Mouse (Mus musculus) myocyte (in vitro differentiated cells): ENCODE results near the gene Gpr176. TPM values are rescaled to one million over a fixed set of nuclear protein-coding genes. Genes with fewer than 3 reads are reported as not detected.

ENCODE experiments used
- H3K27me3 ChIP-seq: one replicate; pipeline ENCODE4 v1.6.1; 2011; ENCODE audit not compliant: control insufficient read depth, insufficient read depth, insufficient read length
- H3K36me3 ChIP-seq: one replicate; pipeline ENCODE4 v1.6.1; 2011; ENCODE audit not compliant: control insufficient read depth, insufficient read depth
- H3K4me2 ChIP-seq: one replicate; pipeline ENCODE4 v1.6.1; 2011; ENCODE audit warnings: low read depth, control low read depth
- H3K4me3 ChIP-seq: one replicate; pipeline ENCODE4 v1.5.1; 2011; ENCODE audit warnings: mild to moderate bottlenecking, control low read depth, moderate library complexity
- H3K79me2 ChIP-seq: one replicate; pipeline ENCODE4 v1.6.1; 2011; ENCODE audit not compliant: control insufficient read depth, insufficient read depth
- H3ac ChIP-seq: one replicate; pipeline ENCODE4 v1.6.1; 2011; ENCODE audit not compliant: control insufficient read depth, insufficient read length
- CEBPB ChIP-seq: IDR thresholded peaks from 2 replicates; pipeline ENCODE4 v1.6.1; 2011; ENCODE audit warnings: mild to moderate bottlenecking, moderate library complexity; ENCODE audit not compliant: poor library complexity, insufficient read depth, severe bottlenecking
- E2F4 ChIP-seq: IDR thresholded peaks from one replicate; pipeline ENCODE4 v1.6.1; 2011; ENCODE audit warnings: mild to moderate bottlenecking, control low read depth, moderate library complexity; ENCODE audit not compliant: insufficient read depth
- MAX ChIP-seq: IDR thresholded peaks from one replicate; pipeline ENCODE4 v1.6.1; 2011; ENCODE audit warnings: low read depth, mild to moderate bottlenecking, control low read depth
- MYOD1 ChIP-seq, 3 experiments: IDR thresholded peaks; one replicate each; pipeline ENCODE4 v1.6.1; 2011; ENCODE audit warnings: control low read depth in 2 of 3, low read depth in 2 of 3, mild to moderate bottlenecking in 2 of 3, moderate library complexity in 1 of 3; ENCODE audit not compliant: insufficient read length in 2 of 3, control insufficient read depth in 1 of 3
- MYOG ChIP-seq, 3 experiments: IDR thresholded peaks; one replicate each; pipeline ENCODE4 v1.6.1; 2011; ENCODE audit warnings: control low read depth in 2 of 3, low read depth in 2 of 3, mild to moderate bottlenecking in 2 of 3; ENCODE audit not compliant: insufficient read length in 2 of 3, control insufficient read depth in 1 of 3, insufficient read depth in 1 of 3
- POLR2A ChIP-seq: IDR thresholded peaks from one replicate; pipeline ENCODE4 v1.6.1; 2011; ENCODE audit warnings: low read depth, mild to moderate bottlenecking, control low read depth, moderate library complexity; ENCODE audit not compliant: insufficient read length
- POLR2AphosphoS2 ChIP-seq: IDR thresholded peaks from one replicate; pipeline ENCODE4 v1.6.1; 2011; ENCODE audit warnings: low read depth, control low read depth; ENCODE audit not compliant: insufficient read length
- REST ChIP-seq: IDR thresholded peaks from one replicate; pipeline ENCODE4 v1.6.1; 2011; ENCODE audit warnings: mild to moderate bottlenecking, control low read depth, moderate library complexity; ENCODE audit not compliant: insufficient read depth, insufficient read length
- SRF ChIP-seq: IDR thresholded peaks from one replicate; pipeline ENCODE4 v1.6.1; 2011; ENCODE audit warnings: low read depth; ENCODE audit not compliant: control insufficient read depth, insufficient read length
- TCF12 ChIP-seq: IDR thresholded peaks from one replicate; pipeline ENCODE4 v1.6.1; 2011; ENCODE audit warnings: mild to moderate bottlenecking, control low read depth; ENCODE audit not compliant: poor library complexity, insufficient read depth, severe bottlenecking
- TCF3 ChIP-seq: IDR thresholded peaks from one replicate; pipeline ENCODE4 v1.6.1; 2011; ENCODE audit warnings: low read depth, control low read depth; ENCODE audit not compliant: insufficient read length
- USF1 ChIP-seq: IDR thresholded peaks from one replicate; pipeline ENCODE4 v1.6.1; 2011; ENCODE audit warnings: low read depth, mild to moderate bottlenecking, control low read depth, moderate library complexity
- polyA plus RNA-seq: library from polyadenylated mRNA; unstranded; fragments of >200 nt; fragmentation: generic; extraction: Trizol; gene quantifications from one replicate; pipeline ENCODE4 v1.2.1, GENCODE M21; 2012; ENCODE audit warnings: missing spikeins

Gpr176 gene
- polyA plus RNA-seq, 1 experiment: 1.5 TPM

- Histone ChIP-seq H3K4me3 (no peak overlapping the region), H3ac (no peak overlapping the region), H3K4me2 (no peak overlapping the region), H3K36me3 (peaks cover 6% of the 10 kb centered on the region), H3K79me2 (no peaks in the 10 kb centered on the region), H3K27me3 (no peaks in the 10 kb centered on the region)
- TF ChIP-seq TCF3: no peak
Observed at GRCm38 (mm10) chr2:118404336-118404735, 31.1 kb upstream of the Gpr176 start.

GRCm38 (mm10) chr2:118401834-118402727, 28.9 kb upstream of the Gpr176 start:
- no peak for TF ChIP-seq TCF12
- no peak for TF ChIP-seq MAX
- no peak for TF ChIP-seq MYOD1 (IDR thresholded peaks at IDR 0.05; ENCODE audit: control insufficient read depth in 1 of 3, insufficient read length in 2 of 3, low read depth in 2 of 3)
- TF ChIP-seq POLR2AphosphoS2: no peak
- TF ChIP-seq USF1: no peak
- TF ChIP-seq MYOG (IDR thresholded peaks at IDR 0.05; ENCODE audit: control insufficient read depth in 1 of 3, insufficient read depth in 1 of 3, insufficient read length in 2 of 3, low read depth in 2 of 3): no peak
- TF ChIP-seq E2F4: no peak
- TF ChIP-seq SRF: no peak
- no peak for TF ChIP-seq POLR2A
- no peak for TF ChIP-seq CEBPB
- no peak for TF ChIP-seq TCF3
- TF ChIP-seq REST: no peak
- no peak overlapping the region for H3K4me2 ChIP-seq
- H3K79me2 ChIP-seq: no peaks in the 10 kb centered on the region
- no peaks in the 10 kb centered on the region for H3K27me3 ChIP-seq
- peaks cover 6% of the 10 kb centered on the region for H3K36me3 ChIP-seq
- H3ac ChIP-seq: no peak overlapping the region
- H3K4me3 ChIP-seq: no peak overlapping the region

GRCm38 (mm10) chr2:118399751-118400150, 26.5 kb upstream of the Gpr176 start:
- no peak overlapping the region for H3K4me3 ChIP-seq
- no peak overlapping the region for H3K4me2 ChIP-seq
- TF ChIP-seq TCF3 (no peak), MYOD1 (IDR thresholded peaks at IDR 0.05; ENCODE audit: control insufficient read depth in 1 of 3, insufficient read length in 2 of 3, low read depth in 2 of 3) (no peak), POLR2AphosphoS2 (no peak), SRF (no peak), MYOG (IDR thresholded peaks at IDR 0.05; ENCODE audit: control insufficient read depth in 1 of 3, insufficient read depth in 1 of 3, insufficient read length in 2 of 3, low read depth in 2 of 3) (no peak), REST (no peak), MAX (no peak)
- H3K79me2 ChIP-seq: peaks cover 8% of the 10 kb centered on the region
- no peak overlapping the region for H3ac ChIP-seq
- peaks cover 6% of the 10 kb centered on the region for H3K36me3 ChIP-seq
- no peaks in the 10 kb centered on the region for H3K27me3 ChIP-seq

GRCm38 (mm10) chr2:118391201-118391600, 18.0 kb upstream of the Gpr176 start:
- H3K4me2 ChIP-seq: no peak overlapping the region
- TF ChIP-seq POLR2AphosphoS2 (no peak), MYOG (IDR thresholded peaks at IDR 0.05; ENCODE audit: control insufficient read depth in 1 of 3, insufficient read depth in 1 of 3, insufficient read length in 2 of 3, low read depth in 2 of 3) (no peak), MAX (no peak), CEBPB (no peak), E2F4 (no peak), USF1 (no peak), MYOD1 (IDR thresholded peaks at IDR 0.05; ENCODE audit: control insufficient read depth in 1 of 3, insufficient read length in 2 of 3, low read depth in 2 of 3) (no peak), POLR2A (no peak), REST (no peak), TCF12 (no peak), TCF3 (no peak), SRF (no peak)
- H3ac ChIP-seq: no peak overlapping the region
- no peaks in the 10 kb centered on the region for H3K36me3 ChIP-seq
- peaks cover 17% of the 10 kb centered on the region for H3K79me2 ChIP-seq
- H3K27me3 ChIP-seq: no peaks in the 10 kb centered on the region
- H3K4me3 ChIP-seq: no peak overlapping the region

GRCm38 (mm10) chr2:118390072-118390471, 16.9 kb upstream of the Gpr176 start:
- H3K27me3 ChIP-seq: no peaks in the 10 kb centered on the region
- H3K36me3 ChIP-seq: no peaks in the 10 kb centered on the region
- peaks cover 13% of the 10 kb centered on the region for H3K79me2 ChIP-seq
- no peak overlapping the region for H3ac ChIP-seq
- peak overlapping the region; percentile 64 for H3K4me3 ChIP-seq
- TF ChIP-seq MYOG (IDR thresholded peaks at IDR 0.05; ENCODE audit: control insufficient read depth in 1 of 3, insufficient read depth in 1 of 3, insufficient read length in 2 of 3, low read depth in 2 of 3): no peak
- no peak for TF ChIP-seq TCF3
- no peak for TF ChIP-seq SRF
- no peak for TF ChIP-seq USF1
- TF ChIP-seq E2F4: no peak
- no peak for TF ChIP-seq TCF12
- no peak for TF ChIP-seq MYOD1 (IDR thresholded peaks at IDR 0.05; ENCODE audit: control insufficient read depth in 1 of 3, insufficient read length in 2 of 3, low read depth in 2 of 3)
- TF ChIP-seq REST: no peak
- H3K4me2 ChIP-seq: peak overlapping the region; percentile 98
